Mouse (Mus musculus) megakaryocyte, adult 5-6 weeks (primary cell): ENCODE measurements around the gene Gm4763. TPM values are rescaled to one million over a fixed set of nuclear protein-coding genes. Genes with fewer than 3 reads are reported as not detected.

ENCODE experiments used
- total RNA-seq, 2 experiments: library from RNA; stranded (forward) in 1 of 2; stranded (reverse) in 1 of 2; fragments of 153-499, 151-499 nt in 1 of 2; fragments of 221-1000, 200-1000 nt in 1 of 2; gene quantifications; 2 replicates each; pipeline versions ENCODE4 v1.2.3 to v1.2.4; 2015 to 2017

Gm4763 gene
- total RNA-seq, 2 experiments from 2014 or later: not detected

Other genes starting within 250 kb of the Gm4763 start
- gene Cadm4, start 244.9 kb downstream of the Gm4763 start, total RNA-seq (2015): not detected in 2 replicates
- not detected in 2 replicates for gene Cadm4, start 244.9 kb downstream of the Gm4763 start, total RNA-seq (2017)
- gene Zfp428, start 219.9 kb downstream of the Gm4763 start, total RNA-seq (2015): 0.69 TPM in 1 of 2 replicates, not detected in the other
- 0.40 TPM in 1 of 2 replicates, not detected in the other for gene Zfp428, start 219.9 kb downstream of the Gm4763 start, total RNA-seq (2017)
- gene AC161166.1, start 214.5 kb downstream of the Gm4763 start, total RNA-seq (2015): not detected in 2 replicates
- gene AC161166.1, start 214.5 kb downstream of the Gm4763 start, total RNA-seq (2017): not detected in 2 replicates
- gene Irgq, start 196.2 kb downstream of the Gm4763 start, total RNA-seq (2015): 2.4 and 2.7 TPM in 2 replicates
- gene Irgq, start 196.2 kb downstream of the Gm4763 start, total RNA-seq (2017): 2.4 and 2.5 TPM in 2 replicates
- not detected in 2 replicates for gene Pinlyp, start 180.8 kb downstream of the Gm4763 start, total RNA-seq (2015)
- not detected in 2 replicates for gene Pinlyp, start 180.8 kb downstream of the Gm4763 start, total RNA-seq (2017)
- 18.3 and 27.5 TPM in 2 replicates for gene Xrcc1, start 180.6 kb downstream of the Gm4763 start, total RNA-seq (2015)
- 17.6 and 25.1 TPM in 2 replicates for gene Xrcc1, start 180.6 kb downstream of the Gm4763 start, total RNA-seq (2017)
- gene Ethe1, start 139.4 kb downstream of the Gm4763 start, total RNA-seq (2015): 148 and 171 TPM in 2 replicates
- gene Ethe1, start 139.4 kb downstream of the Gm4763 start, total RNA-seq (2017): 59.2 and 67.7 TPM in 2 replicates
- gene Zfp575, start 139.3 kb downstream of the Gm4763 start, total RNA-seq (2015): 0.16 and 0.27 TPM in 2 replicates
- 0.08 and 0.22 TPM in 2 replicates for gene Zfp575, start 139.3 kb downstream of the Gm4763 start, total RNA-seq (2017)
- gene Phldb3, start 116.1 kb downstream of the Gm4763 start, total RNA-seq (2015): 1.0 and 1.2 TPM in 2 replicates
- 3.7 and 4.0 TPM in 2 replicates for gene Phldb3, start 116.1 kb downstream of the Gm4763 start, total RNA-seq (2017)
- not detected in 2 replicates for gene Lypd3, start 90.4 kb downstream of the Gm4763 start, total RNA-seq (2015)
- gene Lypd3, start 90.4 kb downstream of the Gm4763 start, total RNA-seq (2017): not detected in 2 replicates
- gene Tex101, start 50.2 kb downstream of the Gm4763 start, total RNA-seq (2015): not detected in 2 replicates
- not detected in 2 replicates for gene Tex101, start 50.2 kb downstream of the Gm4763 start, total RNA-seq (2017)
- not detected in 2 replicates for gene BC049730, start 17.7 kb downstream of the Gm4763 start, total RNA-seq (2015)
- not detected in 2 replicates for gene BC049730, start 17.7 kb downstream of the Gm4763 start, total RNA-seq (2017)
- 170 and 199 TPM in 2 replicates for gene Cd177, start 33.4 kb upstream of the Gm4763 start, total RNA-seq (2015)
- 392 and 399 TPM in 2 replicates for gene Cd177, start 33.4 kb upstream of the Gm4763 start, total RNA-seq (2017)
- 44.7 and 45.0 TPM in 2 replicates for gene Ceacam10, start 50.3 kb upstream of the Gm4763 start, total RNA-seq (2015)
- gene Ceacam10, start 50.3 kb upstream of the Gm4763 start, total RNA-seq (2017): 43.5 and 48.5 TPM in 2 replicates
- 9.6 and 10.0 TPM in 2 replicates for gene Gm9844, start 135.3 kb upstream of the Gm4763 start, total RNA-seq (2015)
- gene Gm9844, start 135.3 kb upstream of the Gm4763 start, total RNA-seq (2017): 40.8 and 73.5 TPM in 2 replicates
- gene Lypd4, start 143.0 kb upstream of the Gm4763 start, total RNA-seq (2015): not detected in 2 replicates
- gene Lypd4, start 143.0 kb upstream of the Gm4763 start, total RNA-seq (2017): not detected in 2 replicates
- gene Dmrtc2, start 143.1 kb upstream of the Gm4763 start, total RNA-seq (2015): not detected in 2 replicates
- not detected in 2 replicates for gene Dmrtc2, start 143.1 kb upstream of the Gm4763 start, total RNA-seq (2017)
- 1,493 and 1,909 TPM in 2 replicates for gene Rps19, start 157.5 kb upstream of the Gm4763 start, total RNA-seq (2015)
- 575 and 756 TPM in 2 replicates for gene Rps19, start 157.5 kb upstream of the Gm4763 start, total RNA-seq (2017)
- 0.64 and 1.0 TPM in 2 replicates for gene Cd79a, start 170.5 kb upstream of the Gm4763 start, total RNA-seq (2015)
- 0.18 and 0.24 TPM in 2 replicates for gene Cd79a, start 170.5 kb upstream of the Gm4763 start, total RNA-seq (2017)
- 142 and 156 TPM in 2 replicates for gene Arhgef1, start 176.0 kb upstream of the Gm4763 start, total RNA-seq (2015)
- gene Arhgef1, start 176.0 kb upstream of the Gm4763 start, total RNA-seq (2017): 116 and 142 TPM in 2 replicates
- not detected in 2 replicates for gene Gm4881, start 217.6 kb upstream of the Gm4763 start, total RNA-seq (2015)
- gene Gm4881, start 217.6 kb upstream of the Gm4763 start, total RNA-seq (2017): not detected in 2 replicates
- gene Rabac1, start 245.8 kb upstream of the Gm4763 start, total RNA-seq (2015): 85.5 and 102 TPM in 2 replicates
- 73.1 and 79.3 TPM in 2 replicates for gene Rabac1, start 245.8 kb upstream of the Gm4763 start, total RNA-seq (2017)